Mouse (Mus musculus) thymus, adult 2 months (tissue): ENCODE data around the gene P2ry2. TPM values are rescaled to one million over a fixed set of nuclear protein-coding genes. Genes with fewer than 3 reads are reported as not detected.

Experiments used
- DNase-seq: peaks from one replicate; pipeline ENCODE4 v3.0.0; 2021
- H3K27ac ChIP-seq: fragments of 200-500 bp; 2 replicates; pipeline ENCODE4 v1.5.1; 2012; ENCODE audit warnings: low read length, control low read depth; ENCODE audit not compliant: control insufficient read depth, insufficient read depth
- H3K27me3 ChIP-seq: fragments of 200-500 bp; 2 replicates; pipeline ENCODE4 v1.6.1; 2012; ENCODE audit warnings: mild to moderate bottlenecking, low read length, moderate library complexity, mixed read lengths; ENCODE audit not compliant: control insufficient read depth, insufficient read depth
- H3K36me3 ChIP-seq: fragments of 200-500 bp; 2 replicates; pipeline ENCODE4 v1.6.1; 2012; ENCODE audit warnings: mild to moderate bottlenecking, low read length, moderate library complexity; ENCODE audit not compliant: control insufficient read depth, insufficient read depth
- H3K4me1 ChIP-seq: fragments of 200-500 bp; replicated peaks from 2 replicates; pipeline ENCODE4 v1.6.1; 2012; ENCODE audit warnings: low read length; ENCODE audit not compliant: control insufficient read depth, insufficient read depth
- H3K4me3 ChIP-seq: fragments of 200-500 bp; 2 replicates; pipeline ENCODE4 v1.5.1; 2012; ENCODE audit warnings: mild to moderate bottlenecking, low read length, control low read depth, moderate library complexity; ENCODE audit not compliant: control insufficient read depth, insufficient read depth
- CTCF ChIP-seq: fragments of 200-500 bp; IDR thresholded peaks from 2 replicates; pipeline ENCODE4 v1.5.1; 2012; ENCODE audit warnings: mild to moderate bottlenecking, control low read depth, low read length, moderate library complexity, borderline replicate concordance; ENCODE audit not compliant: control insufficient read depth, poor library complexity, insufficient read depth; ENCODE audit errors: extremely low read depth
- POLR2A ChIP-seq: fragments of 200-500 bp; IDR thresholded peaks from 2 replicates; pipeline ENCODE4 v1.6.1; 2012; ENCODE audit warnings: mild to moderate bottlenecking, low read length, control low read depth, moderate library complexity; ENCODE audit not compliant: control insufficient read depth, poor library complexity, insufficient read depth; ENCODE audit errors: extremely low read depth
- WGBS: fragments of 180-500 bp; shearing (Covaris S2); methylation state at CpG from one replicate; pipeline ENCODE4 v1.1.7; 2018; 5-methylcytosine and 5-hydroxymethylcytosine counted together
- polyA plus RNA-seq: library from polyadenylated mRNA; depleted of rRNA; stranded (reverse); fragments of >200 nt; gene quantifications from 2 replicates; pipeline ENCODE4 v1.2.3, GENCODE M21; 2012

The P2ry2 gene
- polyA plus RNA-seq, 1 experiment, result 5.3 TPM

DNA sequence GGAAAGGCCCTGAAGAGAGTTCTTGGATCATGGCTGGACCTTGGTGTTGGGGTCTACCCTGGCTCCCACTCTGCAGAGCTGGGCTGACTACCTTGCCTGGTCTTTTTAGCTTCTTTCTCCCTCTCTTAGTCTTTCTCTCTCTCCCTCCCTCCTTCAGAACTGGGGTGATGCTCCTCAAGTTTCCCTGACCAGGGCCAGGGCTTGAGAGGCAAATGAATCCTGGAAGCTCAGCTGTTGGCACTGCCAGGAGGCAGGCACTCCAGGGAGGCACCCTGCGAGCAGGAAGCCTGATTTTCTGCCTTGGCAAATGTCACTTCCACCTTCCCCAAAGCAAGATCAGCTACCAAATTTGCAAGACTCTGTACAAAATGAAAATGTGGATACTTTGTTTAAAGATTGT, 2.3 kb upstream of the P2ry2 start:
- Histone ChIP-seq H3K27ac (no peak overlapping the region), H3K4me1 (peaks cover 5% of the 10 kb centered on the region), H3K4me3 (no peak overlapping the region), H3K36me3 (no peaks in the 10 kb centered on the region), H3K27me3 (peaks cover 6% of the 10 kb centered on the region; the same call in 1 of the 2 replicates)
- WGBS, result 97% methylated on average over 1 of the region's 1 CpGs
- no peak for TF ChIP-seq CTCF
- no peak for TF ChIP-seq POLR2A
- no peak for DNase-seq

- WGBS, result 99% methylated on average over 9 of the region's 9 CpGs
Observed at GRCm38 (mm10) chr7:101014041-101014440, 1.4 kb upstream of the P2ry2 start.

GRCm38 (mm10) chr7:101011681-101012367, 842 bp downstream of the P2ry2 start:
- H3K36me3 ChIP-seq, result no peaks in the 10 kb centered on the region
- no peak overlapping the region for H3K27ac ChIP-seq
- 1% methylated on average over 53 of the region's 53 CpGs for WGBS
- H3K4me3 ChIP-seq, result peak overlapping the region; percentile 38
- DNase-seq, result peak; percentile 46
- TF ChIP-seq CTCF (no peak), POLR2A (0 out of 2 replicates have a peak, but pooled peaks have one; percentile 19)
- peaks cover 5% of the 10 kb centered on the region for H3K4me1 ChIP-seq
- H3K27me3 ChIP-seq, result peaks cover 6% of the 10 kb centered on the region; the same call in 1 of the 2 replicates

More at GRCm38 (mm10) chr7:101014041-101014440, 1.4 kb upstream of the P2ry2 start:
- Histone ChIP-seq H3K27me3 (peaks cover 6% of the 10 kb centered on the region; the same call in 1 of the 2 replicates), H3K36me3 (no peaks in the 10 kb centered on the region), H3K4me1 (peaks cover 5% of the 10 kb centered on the region), H3K4me3 (no peak overlapping the region), H3K27ac (no peak overlapping the region)
- TF ChIP-seq POLR2A (no peak), CTCF (no peak)
- no peak for DNase-seq

- Histone ChIP-seq H3K4me3 (no peak overlapping the region), H3K4me1 (peaks cover 5% of the 10 kb centered on the region), H3K27me3 (peaks cover 6% of the 10 kb centered on the region; the same call in 1 of the 2 replicates), H3K36me3 (no peaks in the 10 kb centered on the region), H3K27ac (no peak overlapping the region)
- DNase-seq, result no peak
- TF ChIP-seq POLR2A (no peak), CTCF (no peak)
- 83% methylated on average over 3 of the region's 3 CpGs for WGBS
Observed at GRCm38 (mm10) chr7:101010741-101011140, 1.9 kb downstream of the P2ry2 start.

- TF ChIP-seq CTCF (no peak), POLR2A (no peak)
- Histone ChIP-seq H3K4me1 (no peaks in the 10 kb centered on the region), H3K27me3 (no peaks in the 10 kb centered on the region), H3K36me3 (no peaks in the 10 kb centered on the region), H3K4me3 (no peak overlapping the region), H3K27ac (no peak overlapping the region)
- WGBS, result 98% methylated on average over 2 of the region's 2 CpGs
- DNase-seq, result no peak
Observed at GRCm38 (mm10) chr7:101006201-101006600, 6.5 kb downstream of the P2ry2 start.

GRCm38 (mm10) chr7:101005119-101005518, 7.5 kb downstream of the P2ry2 start:
- TF ChIP-seq POLR2A, result no peak
- TF ChIP-seq CTCF, result no peak
- WGBS, result 90% methylated on average over 4 of the region's 4 CpGs

DNA sequence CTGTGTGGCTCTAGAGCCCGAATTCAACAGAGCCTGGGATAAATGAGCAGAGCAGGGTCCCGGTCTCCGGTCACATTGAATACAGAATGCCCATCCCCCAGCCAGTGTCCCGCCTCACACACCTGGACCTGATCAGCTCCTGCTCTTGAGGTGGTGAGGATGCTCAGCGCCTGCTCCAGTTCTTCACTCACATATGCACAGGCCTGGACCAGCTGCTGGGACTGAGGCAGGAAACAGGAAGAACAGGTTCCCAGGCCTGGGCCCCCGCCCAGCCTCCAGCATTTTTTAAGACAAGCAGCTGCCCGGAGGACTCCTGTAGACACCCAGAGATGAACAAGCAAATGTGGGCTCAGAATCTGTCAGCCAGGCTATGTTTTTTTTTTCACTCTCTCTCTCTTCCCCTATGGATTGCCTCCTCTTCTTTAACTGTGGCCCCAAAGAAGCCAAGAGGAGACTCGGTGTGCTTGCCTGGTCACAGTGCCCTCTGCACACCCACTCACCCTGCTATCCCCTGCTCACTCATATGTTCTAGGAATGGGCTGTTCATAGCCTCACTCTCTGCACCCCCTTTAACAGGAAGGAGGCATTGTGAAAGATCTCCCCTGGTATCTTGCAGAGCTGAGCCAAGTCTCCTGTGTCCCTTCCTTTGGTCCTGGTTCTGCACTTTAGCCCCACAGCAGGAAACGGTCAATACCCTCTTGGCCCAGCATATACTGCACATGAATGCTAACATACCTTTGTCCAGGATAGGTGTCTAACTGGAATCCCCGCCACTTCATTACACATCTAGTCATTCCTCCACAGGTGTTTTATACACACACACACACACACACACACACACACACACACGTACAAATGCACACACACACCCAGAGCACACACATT, 9.0 kb downstream of the P2ry2 start:
- no peaks in the 10 kb centered on the region for H3K4me1 ChIP-seq
- WGBS, result 78% methylated on average over 11 of the region's 11 CpGs
- no peak overlapping the region for H3K27ac ChIP-seq
- no peak overlapping the region for H3K4me3 ChIP-seq
- no peaks in the 10 kb centered on the region for H3K36me3 ChIP-seq
- H3K27me3 ChIP-seq, result no peaks in the 10 kb centered on the region
- DNase-seq, result no peak
- TF ChIP-seq CTCF, result no peak
- no peak for TF ChIP-seq POLR2A

More at GRCm38 (mm10) chr7:101005119-101005518, 7.5 kb downstream of the P2ry2 start:
- no peak overlapping the region for H3K27ac ChIP-seq
- no peaks in the 10 kb centered on the region for H3K27me3 ChIP-seq
- H3K4me1 ChIP-seq, result no peaks in the 10 kb centered on the region
- no peak for DNase-seq
- no peak overlapping the region for H3K4me3 ChIP-seq
- H3K36me3 ChIP-seq, result no peaks in the 10 kb centered on the region
